Mouse (Mus musculus) 3T3-L1 (cell line): Measurements from ENCODE around the gene Tspan4.
A peak's percentile ranks its signal among the peaks of the same experiment; 100 is the strongest.

Source experiments
- DNase-seq: peaks from one replicate; pipeline ENCODE4 v3.0.0-alpha.2; 2015; ENCODE audit warnings: low read depth, low spot score

Gene Tspan4

DNA sequence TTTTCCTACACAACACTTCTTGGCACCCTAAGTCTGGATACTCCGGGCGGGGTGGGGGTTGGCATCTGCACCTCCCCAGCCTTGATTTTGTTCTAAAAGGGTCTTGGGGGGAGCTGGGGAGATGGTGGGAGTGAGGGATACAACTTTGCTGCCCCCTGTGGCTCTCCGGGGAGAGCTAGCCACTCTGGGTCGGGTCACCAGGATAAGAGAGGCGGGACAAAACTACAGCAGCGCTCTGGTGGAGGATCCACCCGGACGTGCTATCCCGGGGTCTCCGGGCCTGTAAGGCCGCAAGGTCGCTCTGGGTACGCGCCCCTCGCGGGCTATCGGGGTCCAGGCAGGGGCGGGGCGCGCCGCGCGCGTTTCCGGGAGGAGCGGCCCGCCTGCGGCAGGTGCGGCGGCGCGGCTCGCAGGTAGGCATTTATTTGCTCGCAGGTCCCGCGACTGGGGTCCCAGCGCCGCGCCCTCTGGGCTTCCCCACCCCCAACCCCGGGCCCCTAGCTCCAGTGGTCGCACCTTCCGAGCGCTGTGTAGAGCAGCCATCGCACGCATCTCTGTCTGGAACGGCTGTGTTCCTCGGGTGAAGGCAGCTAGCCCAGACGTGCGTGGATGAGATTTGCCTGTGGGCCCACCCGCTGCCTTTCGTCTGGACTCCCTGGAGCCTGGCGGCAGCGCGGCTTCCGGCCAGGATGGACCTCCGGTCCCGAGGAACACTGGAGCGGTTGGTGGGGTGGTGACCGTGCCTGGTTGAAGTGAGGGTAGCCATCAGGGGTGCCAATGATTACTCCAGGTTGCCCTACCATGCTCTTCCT is 13.3 kb upstream of the Tspan4 start:
- no peak for DNase-seq

DNA sequence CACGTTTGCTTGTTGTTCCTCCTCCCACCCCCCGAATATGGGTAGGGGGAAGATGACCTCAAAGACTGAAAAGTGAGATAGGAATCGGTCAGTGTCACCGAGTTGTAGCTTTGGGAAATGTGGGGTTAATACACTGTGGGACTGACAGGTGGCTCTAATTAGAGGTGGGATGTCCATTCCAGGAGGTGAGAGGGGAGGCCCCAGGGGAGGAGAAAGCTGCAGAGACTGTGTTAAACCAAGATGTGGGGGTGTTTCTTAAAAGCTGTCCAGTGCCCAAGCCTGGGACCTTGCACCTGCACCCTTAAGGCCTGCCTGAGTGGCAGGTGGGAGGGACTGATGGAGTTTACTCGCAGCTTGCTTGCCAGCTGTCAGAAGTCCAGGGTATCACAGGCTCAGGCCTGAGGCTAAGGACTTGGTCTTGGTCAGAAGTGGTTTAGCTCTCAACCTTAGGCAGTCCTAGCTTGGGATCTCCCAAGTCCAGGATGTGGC is 12.7 kb upstream of the Tspan4 start:
- peak; percentile 65 for DNase-seq

DNA sequence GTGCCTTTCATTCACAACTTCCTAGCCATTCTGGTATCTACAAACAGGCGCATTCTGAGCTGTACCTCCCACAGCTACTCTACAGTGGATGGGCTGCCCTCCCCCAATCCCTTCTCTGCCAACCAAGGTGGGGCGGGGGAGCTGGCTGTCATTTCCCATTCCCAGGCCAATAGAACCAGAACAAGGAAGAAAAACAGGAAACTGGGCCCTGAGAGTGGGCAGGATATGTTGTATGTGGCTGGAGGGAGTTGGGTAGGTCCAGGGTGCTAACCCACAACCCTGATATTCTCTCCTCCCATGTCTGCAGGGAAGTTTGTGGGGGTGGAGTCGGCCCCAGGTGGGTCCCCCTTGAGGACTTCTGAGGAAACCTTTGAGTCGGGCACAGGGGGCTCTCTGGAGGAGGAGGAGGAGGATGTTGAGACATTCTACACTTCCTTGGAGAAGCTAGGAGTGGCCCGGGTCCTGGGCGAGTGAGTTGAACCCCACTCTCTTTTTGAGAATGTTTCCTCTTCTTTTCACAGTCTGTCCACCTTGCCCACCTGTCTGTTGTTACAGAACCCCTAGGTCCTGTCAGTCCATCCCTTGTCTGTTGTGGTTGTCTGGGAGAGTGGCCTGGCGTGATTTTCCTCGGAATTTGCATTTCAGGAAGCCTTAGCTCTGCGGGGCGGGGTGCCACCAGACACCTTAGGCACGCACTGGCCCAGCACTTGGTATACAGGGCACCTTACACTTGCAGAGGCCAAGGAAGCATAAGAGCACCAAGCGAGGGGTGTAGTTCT is 11.0 kb upstream of the Tspan4 start:
- no peak for DNase-seq

DNA sequence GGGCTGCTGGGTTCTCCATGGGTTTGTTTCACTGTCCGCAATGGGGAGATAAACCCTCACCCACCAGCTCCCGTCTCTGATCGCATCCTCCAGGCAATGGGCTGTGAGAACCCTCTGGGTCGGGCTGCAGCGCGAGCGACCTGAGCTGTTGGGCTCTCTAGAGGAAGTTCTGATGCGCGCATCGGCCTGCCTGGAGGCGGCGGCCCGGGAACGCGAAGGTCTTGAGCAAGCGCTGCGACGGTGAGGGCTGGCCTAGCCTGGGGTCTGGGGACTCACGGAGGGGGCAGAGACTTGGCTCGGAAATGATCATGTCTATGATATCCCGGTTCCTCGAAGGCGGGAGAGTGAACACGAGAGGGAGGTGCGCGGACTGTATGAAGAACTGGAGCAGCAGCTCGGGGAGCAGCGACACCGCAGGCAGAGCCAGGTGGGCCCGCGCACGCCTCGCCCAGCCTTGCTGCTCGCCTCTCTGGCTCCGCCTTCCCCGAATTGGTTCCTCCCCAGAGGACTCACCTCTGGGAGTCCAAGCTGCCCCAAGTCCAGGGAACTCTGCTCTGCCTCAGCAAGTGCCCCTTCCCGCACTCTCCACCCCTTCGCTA is 10.3 kb upstream of the Tspan4 start:
- DNase-seq: no peak

DNA sequence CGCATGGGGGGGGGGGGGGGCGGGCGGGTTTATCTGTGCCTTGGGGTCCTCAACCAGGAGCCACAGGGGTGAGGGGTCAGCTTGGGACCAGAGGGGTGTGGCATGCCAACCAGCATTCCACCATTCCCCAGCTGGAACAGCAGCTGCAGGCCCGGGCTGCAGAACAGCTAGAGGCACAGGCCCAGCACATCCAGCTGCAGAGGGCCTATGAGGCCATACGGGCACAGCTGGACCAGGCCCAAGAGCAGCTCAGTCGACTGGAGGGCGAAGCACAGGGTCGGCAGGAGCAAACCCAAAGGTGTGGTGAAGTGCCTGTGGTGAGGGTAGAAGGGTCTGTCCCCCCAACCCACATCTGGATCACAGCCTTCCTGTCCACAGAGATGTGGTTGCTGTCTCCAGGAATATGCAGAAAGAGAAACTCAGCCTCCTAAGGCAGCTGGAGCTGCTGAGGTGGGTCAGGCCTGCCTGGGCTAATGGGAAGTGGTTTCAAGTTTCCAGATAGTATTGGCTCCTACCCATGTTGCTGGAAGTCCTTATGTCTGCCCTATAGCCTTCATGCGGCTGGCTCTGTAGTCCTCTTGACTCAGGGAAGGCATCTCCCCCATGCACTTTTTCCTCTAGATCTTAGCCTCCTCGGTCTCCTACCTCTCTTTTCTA is 9.5 kb upstream of the Tspan4 start:
- peak; percentile 79 for DNase-seq

DNA sequence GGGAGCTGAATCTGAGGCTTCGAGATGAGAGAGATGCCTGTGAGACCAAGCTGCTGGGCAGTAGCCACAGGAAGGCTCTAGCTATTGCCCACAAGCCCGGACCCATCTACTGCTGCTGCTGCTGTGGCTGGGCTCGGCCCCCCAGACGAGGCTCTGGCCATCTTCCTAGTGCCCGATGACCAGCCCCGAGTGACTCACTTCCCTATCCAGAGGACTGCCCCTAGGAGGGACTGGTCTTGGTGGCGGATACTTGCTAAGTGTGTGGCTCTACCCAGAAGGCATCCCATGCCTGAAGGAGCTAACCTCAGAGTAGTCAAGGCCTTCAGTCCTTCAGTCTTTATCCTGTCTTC is 9.0 kb upstream of the Tspan4 start:
- peak; percentile 84 for DNase-seq

DNA sequence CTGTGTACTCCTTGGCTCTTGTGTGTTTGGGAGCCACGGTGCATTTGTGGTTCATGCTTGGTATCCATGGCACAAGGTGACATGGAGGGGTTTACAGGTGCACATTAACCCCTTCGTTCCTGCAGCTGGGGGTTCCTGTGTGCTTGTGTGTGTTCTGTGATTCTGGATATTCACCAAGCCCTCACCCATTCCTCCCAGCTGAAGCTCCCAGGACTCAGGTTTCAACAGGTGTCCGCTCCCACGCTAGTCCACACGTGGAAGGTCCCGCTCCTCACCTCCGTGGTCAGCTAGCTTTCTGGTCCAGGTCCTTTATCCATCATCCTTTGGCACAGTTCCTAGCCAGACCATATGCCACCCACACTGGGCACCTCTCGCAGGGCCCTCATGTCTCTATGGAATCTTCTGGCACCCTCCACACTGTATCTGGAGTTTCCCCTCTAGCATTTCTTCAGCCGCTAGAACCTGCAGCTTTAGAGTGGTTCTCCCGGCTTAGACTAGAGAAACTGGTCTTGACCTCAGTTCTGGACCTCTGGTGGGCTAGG is 8.4 kb upstream of the Tspan4 start:
- no peak for DNase-seq

DNA sequence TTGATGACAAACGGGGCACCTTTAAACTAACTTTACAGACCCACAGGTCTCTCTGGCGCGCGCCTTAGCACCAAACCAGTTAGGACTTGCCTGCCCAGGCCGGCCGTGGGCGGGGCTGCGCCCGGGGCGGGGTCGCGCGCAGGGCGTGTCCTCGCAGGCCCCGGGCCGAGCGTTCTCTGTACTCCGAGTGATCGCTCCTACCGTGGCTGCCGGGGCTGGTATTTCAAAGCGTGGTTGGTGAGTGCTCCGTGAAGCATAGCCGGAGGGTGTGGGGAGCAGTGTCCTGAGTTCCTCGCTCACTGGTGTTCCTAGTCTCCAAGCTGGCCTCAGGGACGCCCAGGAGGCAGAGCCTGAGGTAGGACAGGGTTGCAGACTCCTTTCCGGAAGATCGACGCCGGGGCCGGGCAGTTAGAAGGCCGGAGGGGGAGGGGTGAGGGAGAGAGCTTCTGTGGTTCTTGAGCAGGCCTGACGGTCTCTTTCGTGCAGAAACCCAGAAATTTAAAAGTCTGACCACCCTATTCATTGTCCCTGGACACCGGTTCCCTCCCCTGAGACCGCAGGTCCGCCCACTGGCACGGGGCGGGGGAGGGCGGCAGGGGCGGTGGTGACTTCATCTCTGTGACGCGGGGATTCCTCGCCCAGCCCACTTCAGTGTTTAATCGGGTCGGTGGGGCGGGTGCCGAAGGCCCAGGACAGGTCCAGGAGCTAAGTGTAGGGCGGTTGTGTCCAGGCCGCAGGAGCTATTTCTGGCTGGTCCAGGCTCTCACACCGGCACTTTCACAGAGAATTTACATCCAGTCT is 7.6 kb upstream of the Tspan4 start, which contains the start of gene Cd151:
Cd151 (plus strand) TSS at position 163 of the 801 bp plus-strand sequence.
- peak; percentile 79 for DNase-seq

DNA sequence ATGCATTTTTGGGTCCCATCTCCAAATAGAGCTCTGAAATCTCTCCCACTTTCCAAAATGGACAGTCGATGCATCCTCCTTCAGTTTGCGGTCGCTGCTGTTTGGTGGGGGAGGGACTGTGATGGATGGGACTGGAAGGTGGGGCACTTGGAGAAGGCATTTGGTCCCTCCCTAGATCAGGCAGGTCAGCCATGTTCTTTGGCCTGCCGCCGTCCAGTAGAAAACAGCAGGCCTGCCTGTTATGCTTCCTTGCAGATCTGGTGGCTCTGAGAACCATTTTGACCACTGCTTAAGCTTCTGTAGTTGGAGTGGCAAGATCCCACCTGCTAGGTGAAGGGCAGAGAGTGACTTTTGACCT is 6.9 kb upstream of the Tspan4 start:
- DNase-seq: peak; percentile 76

DNA sequence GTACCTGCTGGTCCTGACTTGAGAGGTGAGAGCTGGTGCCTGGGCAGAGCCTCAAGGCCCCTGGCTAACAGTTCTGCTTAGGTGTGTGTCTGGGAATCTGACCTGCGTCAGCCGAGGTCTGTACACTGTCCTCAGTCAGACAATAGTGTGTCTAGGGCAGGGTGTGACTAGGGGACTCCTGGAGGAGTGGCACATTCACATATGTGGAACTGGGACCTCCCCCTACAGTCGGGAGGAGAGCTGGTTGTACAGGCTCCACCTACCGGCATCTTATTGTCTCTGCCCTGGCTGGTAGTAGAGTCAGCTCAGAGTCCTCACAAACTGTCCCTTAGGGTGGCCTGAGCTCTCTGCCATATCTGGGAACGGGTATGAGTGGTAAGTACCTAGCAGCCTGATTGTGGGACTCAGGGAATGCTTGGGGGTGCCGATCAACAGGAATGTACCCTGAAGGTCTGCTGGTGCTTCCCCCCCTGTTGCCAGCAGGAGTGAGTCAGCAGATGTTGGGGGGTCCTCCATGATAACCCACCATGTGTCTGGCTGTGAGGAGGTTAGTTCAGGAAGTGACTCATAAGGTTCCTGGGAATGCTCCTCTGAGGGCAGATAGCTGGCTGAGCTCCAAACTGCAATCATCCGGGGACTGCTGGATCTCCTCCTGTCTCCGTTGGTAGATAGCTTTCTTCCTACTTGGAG is 6.4 kb upstream of the Tspan4 start:
- DNase-seq: peak; percentile 95

DNA sequence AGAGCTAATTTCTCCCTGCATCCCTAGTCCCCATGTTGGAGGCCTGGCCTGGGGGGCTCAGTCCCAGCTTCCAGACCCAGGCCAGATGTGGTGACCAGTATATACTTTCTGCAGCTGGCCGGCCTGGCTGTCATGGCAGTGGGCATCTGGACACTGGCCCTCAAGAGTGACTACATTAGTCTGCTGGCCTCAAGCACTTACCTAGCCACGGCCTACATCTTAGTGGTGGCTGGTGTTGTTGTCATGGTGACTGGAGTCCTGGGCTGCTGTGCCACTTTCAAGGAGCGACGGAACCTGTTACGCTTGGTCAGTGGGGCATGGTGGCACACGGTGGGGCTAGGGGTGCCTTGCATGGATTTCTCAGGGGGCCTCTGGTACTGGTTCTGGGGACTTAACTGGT is 5.7 kb upstream of the Tspan4 start:
- no peak for DNase-seq

DNA sequence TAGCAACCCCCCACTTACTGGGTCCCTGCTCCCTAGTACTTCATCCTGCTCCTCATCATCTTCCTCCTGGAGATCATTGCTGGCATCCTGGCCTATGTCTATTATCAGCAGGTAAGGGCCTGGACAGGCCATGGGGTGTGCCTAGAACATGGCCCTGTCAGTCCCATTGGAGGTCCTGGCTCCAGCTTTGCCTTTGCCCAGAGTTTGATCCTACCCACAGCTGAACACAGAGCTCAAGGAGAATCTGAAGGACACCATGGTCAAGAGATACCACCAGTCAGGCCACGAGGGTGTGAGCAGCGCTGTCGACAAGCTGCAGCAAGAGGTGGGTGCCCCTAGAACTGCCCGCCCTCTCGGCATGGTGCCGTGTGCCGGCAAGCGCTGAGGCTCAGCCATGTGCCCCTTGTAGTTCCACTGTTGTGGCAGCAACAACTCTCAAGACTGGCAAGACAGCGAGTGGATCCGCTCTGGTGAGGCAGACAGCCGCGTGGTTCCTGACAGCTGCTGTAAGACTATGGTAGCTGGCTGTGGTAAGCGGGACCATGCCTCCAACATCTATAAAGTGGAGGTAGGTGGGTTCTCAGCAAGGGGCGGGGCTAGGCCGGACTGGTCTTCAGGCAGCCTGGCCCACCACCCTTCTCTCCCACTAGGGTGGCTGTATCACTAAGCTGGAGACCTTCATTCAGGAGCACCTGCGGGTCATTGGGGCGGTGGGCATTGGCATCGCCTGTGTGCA is 5.0 kb upstream of the Tspan4 start:
- no peak for DNase-seq

DNA sequence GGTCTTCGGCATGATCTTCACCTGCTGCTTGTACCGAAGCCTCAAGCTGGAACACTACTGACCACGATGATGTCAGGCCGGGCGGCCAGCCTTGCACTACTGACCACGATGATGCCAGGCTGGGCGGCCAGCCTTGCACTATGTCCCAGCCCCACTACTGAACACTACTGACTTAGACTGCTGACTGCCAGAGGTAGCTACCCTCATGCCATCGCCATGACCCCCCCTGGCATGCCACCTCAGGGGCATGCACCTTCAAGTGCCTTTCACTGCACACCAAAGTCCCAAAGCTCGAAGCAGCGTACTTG is 4.4 kb upstream of the Tspan4 start:
- no peak for DNase-seq

DNA sequence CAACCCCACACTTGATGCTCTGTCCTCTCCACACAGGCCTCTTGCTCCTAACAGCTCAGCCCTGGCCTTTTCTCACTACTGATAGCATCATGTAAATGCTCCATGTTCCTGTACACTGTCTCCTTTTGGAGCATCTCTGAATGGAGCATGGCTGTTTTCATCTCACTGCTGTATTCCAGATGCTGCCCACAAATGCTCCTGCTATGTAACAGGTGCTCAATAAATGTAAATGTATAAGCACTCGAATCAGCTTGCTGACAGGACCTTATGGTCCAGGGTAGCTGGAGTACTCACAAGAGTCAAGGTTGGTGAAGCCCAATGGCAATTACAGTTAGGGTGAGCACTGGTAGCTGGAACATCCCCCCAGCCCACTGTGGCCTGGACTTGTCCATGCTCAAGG is 3.8 kb upstream of the Tspan4 start:
- no peak for DNase-seq

DNA sequence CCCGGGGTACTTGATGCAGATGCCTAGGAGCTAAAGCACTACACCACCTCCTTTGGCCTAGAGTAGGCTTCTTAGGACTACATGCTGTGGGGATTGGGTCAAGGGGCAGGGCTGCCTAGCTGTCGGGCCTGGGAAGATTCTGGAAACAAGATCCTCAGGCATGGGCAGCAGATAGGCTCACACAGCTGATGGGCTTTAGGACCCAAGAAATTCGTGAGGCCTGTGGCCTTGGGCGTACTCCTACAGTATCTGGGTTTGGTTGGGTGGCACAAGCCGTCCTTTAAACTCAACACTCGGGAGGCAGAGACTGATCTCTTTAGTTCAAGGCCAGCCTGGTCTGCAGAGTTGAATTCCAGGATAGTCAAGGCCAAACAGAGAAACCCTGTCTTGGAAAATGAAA is 2.8 kb upstream of the Tspan4 start:
- DNase-seq: no peak

DNA sequence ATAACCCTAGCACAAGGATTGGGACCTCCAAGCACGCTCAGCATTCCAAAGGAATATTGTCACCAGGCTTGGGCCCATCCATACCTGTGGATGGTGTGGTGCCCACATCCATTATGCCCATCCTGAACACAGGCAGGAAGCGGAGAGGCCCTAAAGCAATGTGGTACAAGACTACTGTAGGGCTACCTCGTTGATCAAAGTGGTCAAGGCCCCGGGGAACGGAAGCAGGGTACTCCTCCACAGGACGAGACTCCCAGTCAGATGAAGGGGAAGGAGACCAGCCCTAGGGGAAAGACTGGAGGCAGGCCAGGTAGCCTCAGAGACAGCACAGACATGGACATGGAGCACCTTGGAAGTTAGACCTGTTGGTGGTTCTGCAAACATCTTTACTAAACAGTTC is 2.3 kb upstream of the Tspan4 start:
- no peak for DNase-seq

DNA sequence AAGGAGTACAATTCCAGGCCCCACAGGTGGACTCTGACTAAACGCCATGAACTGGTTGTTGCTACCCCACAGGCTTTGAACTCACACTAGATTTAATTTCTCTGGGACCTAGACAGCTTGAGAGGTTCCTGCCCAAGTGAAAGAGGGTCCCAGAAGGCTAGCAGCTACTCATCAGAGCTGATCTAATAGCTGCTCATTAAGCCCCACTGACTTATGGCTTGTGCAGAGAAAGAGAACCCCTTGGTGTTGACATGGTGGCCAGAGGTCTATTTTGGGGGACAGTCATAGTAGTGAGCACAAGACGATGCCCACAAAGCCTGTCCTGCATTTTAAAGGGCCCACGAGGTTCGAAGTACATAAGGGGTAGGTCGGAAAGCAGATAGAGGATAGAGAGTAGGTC is 880 bp upstream of the Tspan4 start:
- no peak for DNase-seq

DNA sequence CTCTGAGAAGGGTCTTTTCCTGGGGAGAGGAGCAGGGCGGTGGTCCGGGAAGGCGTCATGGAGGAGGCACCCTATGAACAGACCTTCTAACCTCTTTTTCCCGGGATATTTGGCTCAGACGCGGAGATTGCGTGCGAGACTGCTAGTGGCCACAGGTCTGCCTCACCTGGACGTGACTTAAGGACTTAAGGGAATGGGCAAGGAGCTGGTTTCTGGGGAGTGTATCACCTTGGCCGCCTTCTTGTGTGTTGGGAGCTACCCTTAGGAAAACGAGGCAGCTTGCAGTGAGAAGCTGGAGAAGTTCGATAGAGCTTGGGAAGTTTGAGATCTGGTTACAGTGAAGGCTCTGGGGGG is 742 bp downstream of the Tspan4 start:
- DNase-seq: no peak

DNA sequence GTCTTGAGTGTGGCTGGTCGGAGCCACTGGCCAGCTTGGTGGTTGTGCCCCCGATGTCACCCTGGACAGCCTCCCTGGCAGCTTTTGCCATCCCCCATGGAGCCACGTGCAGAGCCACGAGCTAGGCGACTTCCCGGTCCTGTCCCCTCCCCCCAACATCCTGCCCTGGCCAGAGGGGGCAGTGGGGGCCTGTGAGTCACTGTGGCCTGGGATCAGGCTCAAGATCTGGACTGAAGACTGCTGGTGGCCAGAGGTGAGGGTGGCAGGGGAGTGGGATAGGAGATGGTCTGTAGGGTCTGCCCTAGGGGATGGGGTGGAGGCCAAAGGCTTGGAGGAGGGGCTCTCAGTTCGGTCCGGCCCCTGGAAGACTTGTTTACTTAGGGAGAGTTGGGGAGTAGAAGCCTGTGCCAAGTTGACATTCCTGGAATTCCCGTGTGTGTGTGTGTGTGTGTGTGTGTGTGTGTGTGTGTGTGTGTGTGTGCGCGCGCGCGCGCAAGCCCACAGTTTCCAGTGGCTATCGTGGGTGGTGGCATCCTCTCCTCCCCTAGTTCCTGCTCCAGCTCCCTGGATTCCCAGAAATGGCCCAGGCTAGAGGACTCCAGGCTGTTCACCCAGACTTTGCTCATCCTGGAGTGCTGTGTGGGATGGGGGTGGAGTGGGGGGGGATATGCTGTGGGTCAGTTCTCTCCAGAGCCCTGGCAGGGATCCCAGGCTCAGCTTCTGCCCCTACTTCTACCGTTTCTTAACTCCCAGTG is 1.4 kb downstream of the Tspan4 start:
- peak; percentile 87 for DNase-seq
